ENCODE assay signal across 11 mouse cellular contexts in the genomic region with DNA sequence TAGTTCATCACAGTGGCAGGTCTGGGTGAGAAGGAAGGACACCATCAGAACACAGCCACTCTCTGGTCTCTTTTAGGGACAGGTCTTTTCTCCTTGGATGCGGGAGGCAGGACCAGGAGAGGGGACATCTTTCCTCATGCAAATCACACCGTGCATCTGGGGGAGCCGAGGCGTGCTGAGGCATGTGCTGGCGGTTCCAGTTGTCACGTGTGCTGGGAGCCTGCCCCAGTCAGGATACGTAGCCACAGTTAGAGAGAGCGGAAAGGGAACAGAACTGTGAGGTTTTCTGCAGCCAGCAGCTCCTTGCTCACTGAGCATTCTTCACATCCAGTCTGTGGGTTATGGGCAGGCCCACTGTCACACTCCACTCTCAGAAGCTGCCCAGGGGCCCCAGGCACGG. TPM values are rescaled to one million over a fixed set of nuclear protein-coding genes. Genes with fewer than 3 reads are reported as not detected.
A peak's percentile ranks its signal among the peaks of the same experiment; 100 is the strongest.
DNase-seq lines count a peak whose midpoint lies in the region; ATAC-seq and TF ChIP-seq lines count a peak whose summit lies in the region.
"Had no signal": no experiment of that assay in that cellular context is flagged by ENCODE, and none has a peak within 500 bp of the region (broad histone marks: within the 10 kb centered on the region; RNA-seq: fewer than 3 reads in every experiment).

No protein-coding gene starts in this region.

- H3K27me3 ChIP-seq in heart, postnatal 0 days (ENCODE audit: control insufficient read depth, insufficient read depth, low read length) = no peaks in the 10 kb centered on the region
- no peaks in the 10 kb centered on the region for H3K27me3 ChIP-seq in neural tube, embryonic 12.5 days (replicated peaks)
- H3K27me3 ChIP-seq in embryonic facial prominence, embryonic 13.5 days = no peaks in the 10 kb centered on the region
- no peaks in the 10 kb centered on the region for H3K27me3 ChIP-seq in neural tube, embryonic 14.5 days (ENCODE audit: control insufficient read depth, insufficient read depth, low read length)

- peaks cover 23% of the 10 kb centered on the region for H3K4me1 ChIP-seq in heart, postnatal 0 days (ENCODE audit: control insufficient read depth, insufficient read depth)
- peaks cover 23% of the 10 kb centered on the region for H3K4me1 ChIP-seq in neural tube, embryonic 12.5 days
- peaks cover 26% of the 10 kb centered on the region for H3K4me1 ChIP-seq in embryonic facial prominence, embryonic 13.5 days
- H3K4me1 ChIP-seq in neural tube, embryonic 14.5 days (ENCODE audit: control insufficient read depth, insufficient read depth, low read length) = peaks cover 23% of the 10 kb centered on the region

- 75% methylated on average over 9 of the region's 9 CpGs for WGBS in heart, postnatal 0 days
- WGBS in neural tube, embryonic 12.5 days = 89% methylated on average over 9 of the region's 9 CpGs
- 70% methylated on average over 9 of the region's 9 CpGs for WGBS in embryonic facial prominence, embryonic 13.5 days
- WGBS in neural tube, embryonic 14.5 days = 81% methylated on average over 9 of the region's 9 CpGs

- intact Hi-C loops in heart, postnatal 36 days (cut with DNase I) = no loop called here

- no peaks in the 10 kb centered on the region for H3K36me3 ChIP-seq in heart, postnatal 0 days (replicated peaks; ENCODE audit: control insufficient read depth, insufficient read depth, low read length)
- no peaks in the 10 kb centered on the region for H3K36me3 ChIP-seq in neural tube, embryonic 12.5 days
- no peaks in the 10 kb centered on the region for H3K36me3 ChIP-seq in embryonic facial prominence, embryonic 13.5 days
- H3K36me3 ChIP-seq in neural tube, embryonic 14.5 days (ENCODE audit: control insufficient read depth, insufficient read depth, low read length) = no peaks in the 10 kb centered on the region

- TF ChIP-seq CTCF in heart, postnatal 0 days (IDR thresholded peaks at IDR 0.05; ENCODE audit: low read depth) = no peak

- H3K9me3 ChIP-seq in heart, postnatal 0 days (replicated peaks; ENCODE audit: control insufficient read depth, low read length) = no peaks in the 10 kb centered on the region
- no peaks in the 10 kb centered on the region for H3K9me3 ChIP-seq in neural tube, embryonic 12.5 days
- no peaks in the 10 kb centered on the region for H3K9me3 ChIP-seq in embryonic facial prominence, embryonic 13.5 days
- H3K9me3 ChIP-seq in neural tube, embryonic 14.5 days (ENCODE audit: control insufficient read depth, low read length) = no peaks in the 10 kb centered on the region

- H3K4me2 ChIP-seq in heart, postnatal 0 days (ENCODE audit: low read depth, low read length) = no peak overlapping the region
- H3K4me2 ChIP-seq in neural tube, embryonic 12.5 days (replicated peaks) = no peak overlapping the region
- no peak overlapping the region for H3K4me2 ChIP-seq in embryonic facial prominence, embryonic 13.5 days
- H3K4me2 ChIP-seq in neural tube, embryonic 14.5 days (ENCODE audit: low read depth, low read length) = no peak overlapping the region
- H3K4me2 ChIP-seq: lung, embryonic 14.5 days had no signal

- H3K9ac ChIP-seq in heart, postnatal 0 days (replicated peaks; ENCODE audit: low read depth, low read length) = no peak overlapping the region
- no peak overlapping the region for H3K9ac ChIP-seq in neural tube, embryonic 12.5 days
- H3K9ac ChIP-seq in embryonic facial prominence, embryonic 13.5 days = no peak overlapping the region
- H3K9ac ChIP-seq in neural tube, embryonic 14.5 days (replicated peaks; ENCODE audit: low read depth, low read length) = no peak overlapping the region
- H3K9ac ChIP-seq: lung, embryonic 14.5 days had no signal

- H3K4me3 ChIP-seq in heart, postnatal 0 days (ENCODE audit: low read depth, low read length) = no peak overlapping the region
- no peak overlapping the region for H3K4me3 ChIP-seq in neural tube, embryonic 12.5 days
- no peak overlapping the region for H3K4me3 ChIP-seq in embryonic facial prominence, embryonic 13.5 days
- no peak overlapping the region for H3K4me3 ChIP-seq in neural tube, embryonic 14.5 days (ENCODE audit: low read depth, low read length)

- 0 out of 2 replicates have a peak overlapping the region, but pooled peaks have one; percentile 22 for H3K27ac ChIP-seq in heart, postnatal 0 days (ENCODE audit: low read depth)
- H3K27ac ChIP-seq in neural tube, embryonic 12.5 days = no peak overlapping the region
- H3K27ac ChIP-seq in embryonic facial prominence, embryonic 13.5 days = 0 out of 2 replicates have a peak overlapping the region, but pooled peaks have one; percentile 33
- peak overlapping the region; percentile 6 for H3K27ac ChIP-seq in neural tube, embryonic 14.5 days (ENCODE audit: low read depth, low read length)

- DNase-seq in heart, postnatal 0 days (ENCODE audit: low spot score) = no peak
- DNase-seq in heart, postnatal 36 days = no peak
- no peak for DNase-seq in neural tube, embryonic 10.5 days (ENCODE audit: extremely low spot score, low spot score)
- DNase-seq in adrenal gland, adult 8-10 months = no peak
- DNase-seq: cerebellum, adult 18-20 months; kidney, adult 9 months; spleen, adult 18-20 months had no signal

- no peak for TF ChIP-seq EP300 in heart, postnatal 0 days (IDR thresholded peaks at IDR 0.05; ENCODE audit: low read depth)

- ATAC-seq in heart, postnatal 0 days (ENCODE audit: insufficient read depth, low read depth) = no peak
- 0 out of 2 replicates have a peak, but pooled peaks have one; percentile 21 for ATAC-seq in neural tube, embryonic 12.5 days (ENCODE audit: low FRiP score, low read depth)
- ATAC-seq in embryonic facial prominence, embryonic 13.5 days (ENCODE audit: insufficient number of reproducible peaks, insufficient read depth, low FRiP score, low TSS enrichment, low read depth) = no peak
- 0 out of 2 replicates have a peak, but pooled peaks have one; percentile 7 for ATAC-seq in neural tube, embryonic 14.5 days (ENCODE audit: low read depth)

RNA-seq across cellular contexts. Expression of a gene that starts 48.5 kb away (rescaled TPM):
- total RNA-seq in heart, postnatal 0 days (2014; rRNA removed; ENCODE audit: low replicate concordance) = 36.4 and 37.4 TPM in 2 replicates
- 13.6 and 14.3 TPM in 2 replicates for polyA plus RNA-seq in heart, postnatal 0 days (2015; fragmentation: Nextera tagmentation; extraction: Ambion mirVana)
- 10 to 100 TPM; 27.1 to 28.5 TPM for total RNA-seq in heart, postnatal 36 days (2021)
- 36.8 and 40.7 TPM in 2 replicates for polyA plus RNA-seq in neural tube, embryonic 12.5 days (2016; fragmentation: Nextera tagmentation; extraction: Ambion mirVana)
- 9.5 and 12.1 TPM in 2 replicates for polyA plus RNA-seq in embryonic facial prominence, embryonic 13.5 days (2015; fragmentation: Nextera tagmentation; extraction: Ambion mirVana)
- polyA plus RNA-seq in neural tube, embryonic 14.5 days (2014; fragmentation: Nextera tagmentation; extraction: Ambion mirVana) = 20.7 and 27.8 TPM in 2 replicates
- 10 to 100 TPM; 14.9 to 20.8 (median 19.2) TPM for total RNA-seq in adrenal gland, adult 8-10 months (2022)

Comparison
In these comparisons a context has a peak if more than half of its experiments do, and no peak if none do; other contexts are left out.
1. ATAC-seq: peak in neural tube, embryonic 12.5 days (single experiment) and neural tube, embryonic 14.5 days (single experiment); none in heart, postnatal 0 days (single experiment) and embryonic facial prominence, embryonic 13.5 days (single experiment).